Mouse (Mus musculus): Measurements from ENCODE around the gene Hal. TPM values are rescaled to one million over a fixed set of nuclear protein-coding genes. Genes with fewer than 3 reads are reported as not detected.
"Not testable (repeated sequence)": the region's sequence is repeated elsewhere in the genome, so short reads cannot be mapped to it uniquely, and the experiment has no call there.

Hal gene
- polyA plus RNA-seq, 1 experiment from 2014 or later, result 0.29 TPM

- no peak overlapping the region for H3K4me3 ChIP-seq (ENCODE audit: low read depth, low read length)
- 0 out of 2 replicates have a peak, but pooled peaks cover 4% of the 10 kb centered on the region for H3K4me1 ChIP-seq (ENCODE audit: control insufficient read depth, insufficient read depth, low read length)
- WGBS, result 90% methylated on average over 1 of the region's 1 CpGs
- no peaks in the 10 kb centered on the region for H3K27me3 ChIP-seq (ENCODE audit: control insufficient read depth, insufficient read depth, low read length)
- no peak overlapping the region for H3K27ac ChIP-seq (replicated peaks; ENCODE audit: low read depth, low read length)
- H3K9me3 ChIP-seq (ENCODE audit: control insufficient read depth, low read length), result no peaks in the 10 kb centered on the region
- H3K4me2 ChIP-seq (ENCODE audit: low read depth, severe bottlenecking), result no peak overlapping the region
- ATAC-seq (ENCODE audit: insufficient number of reproducible peaks, low FRiP score, low TSS enrichment, low read depth) (no peak), DNase-seq (ENCODE audit: low spot score) (no peak)
- H3K9ac ChIP-seq (ENCODE audit: low read length), result no peak overlapping the region
- no peaks in the 10 kb centered on the region for H3K36me3 ChIP-seq (ENCODE audit: control insufficient read depth, insufficient read depth, low read length)
Observed at GRCm38 (mm10) chr10:93541585-93541984, 53.0 kb downstream of the Hal start.

- Histone ChIP-seq H3K9me3 (ENCODE audit: control insufficient read depth, low read length) (no peaks in the 10 kb centered on the region), H3K36me3 (ENCODE audit: control insufficient read depth, insufficient read depth, low read length) (no peaks in the 10 kb centered on the region), H3K27ac (replicated peaks; ENCODE audit: low read depth, low read length) (no peak overlapping the region), H3K4me2 (ENCODE audit: low read depth, severe bottlenecking) (no peak overlapping the region), H3K4me1 (ENCODE audit: control insufficient read depth, insufficient read depth, low read length) (0 out of 2 replicates have a peak, but pooled peaks cover 4% of the 10 kb centered on the region), H3K9ac (ENCODE audit: low read length) (no peak overlapping the region), H3K4me3 (ENCODE audit: low read depth, low read length) (no peak overlapping the region), H3K27me3 (ENCODE audit: control insufficient read depth, insufficient read depth, low read length) (no peaks in the 10 kb centered on the region)
- WGBS, result 71% methylated on average over 4 of the region's 4 CpGs
- DNase-seq (ENCODE audit: low spot score), result no peak
- no peak for ATAC-seq (ENCODE audit: insufficient number of reproducible peaks, low FRiP score, low TSS enrichment, low read depth)
Observed at GRCm38 (mm10) chr10:93542356-93542755, 53.8 kb downstream of the Hal start.

GRCm38 (mm10) chr10:93543176-93543575 is 54.6 kb downstream of the Hal start:
- DNase-seq (ENCODE audit: low spot score), result no peak
- no peak for ATAC-seq (ENCODE audit: insufficient number of reproducible peaks, low FRiP score, low TSS enrichment, low read depth)

GRCm38 (mm10) chr10:93544172-93544571 is 55.6 kb downstream of the Hal start:
- Histone ChIP-seq H3K27me3 (ENCODE audit: control insufficient read depth, insufficient read depth, low read length) (no peaks in the 10 kb centered on the region), H3K4me1 (ENCODE audit: control insufficient read depth, insufficient read depth, low read length) (0 out of 2 replicates have a peak, but pooled peaks cover 4% of the 10 kb centered on the region), H3K4me2 (ENCODE audit: low read depth, severe bottlenecking) (no peak overlapping the region), H3K9ac (ENCODE audit: low read length) (no peak overlapping the region), H3K4me3 (ENCODE audit: low read depth, low read length) (no peak overlapping the region), H3K27ac (replicated peaks; ENCODE audit: low read depth, low read length) (no peak overlapping the region), H3K9me3 (ENCODE audit: control insufficient read depth, low read length) (no peaks in the 10 kb centered on the region), H3K36me3 (ENCODE audit: control insufficient read depth, insufficient read depth, low read length) (no peaks in the 10 kb centered on the region)
- 76% methylated on average over 5 of the region's 5 CpGs for WGBS
- no peak for DNase-seq (ENCODE audit: low spot score)
- ATAC-seq (ENCODE audit: insufficient number of reproducible peaks, low FRiP score, low TSS enrichment, low read depth), result no peak

More at GRCm38 (mm10) chr10:93543176-93543575, 54.6 kb downstream of the Hal start:
- H3K27me3 ChIP-seq (ENCODE audit: control insufficient read depth, insufficient read depth, low read length), result no peaks in the 10 kb centered on the region
- H3K36me3 ChIP-seq (ENCODE audit: control insufficient read depth, insufficient read depth, low read length), result no peaks in the 10 kb centered on the region
- H3K4me3 ChIP-seq (ENCODE audit: low read depth, low read length), result no peak overlapping the region
- no peak overlapping the region for H3K27ac ChIP-seq (replicated peaks; ENCODE audit: low read depth, low read length)
- H3K4me1 ChIP-seq (ENCODE audit: control insufficient read depth, insufficient read depth, low read length), result 0 out of 2 replicates have a peak, but pooled peaks cover 4% of the 10 kb centered on the region
- no peak overlapping the region for H3K4me2 ChIP-seq (ENCODE audit: low read depth, severe bottlenecking)
- no peaks in the 10 kb centered on the region for H3K9me3 ChIP-seq (ENCODE audit: control insufficient read depth, low read length)
- no peak overlapping the region for H3K9ac ChIP-seq (ENCODE audit: low read length)
- WGBS, result 65% methylated on average over 6 of the region's 6 CpGs

GRCm38 (mm10) chr10:93547741-93548270 is 59.2 kb downstream of the Hal start:
- no peak overlapping the region for H3K27ac ChIP-seq (replicated peaks; ENCODE audit: low read depth, low read length)
- no peak for DNase-seq (ENCODE audit: low spot score)
- WGBS, result 93% methylated on average over 4 of the region's 4 CpGs
- H3K9me3 ChIP-seq (ENCODE audit: control insufficient read depth, low read length), result no peaks in the 10 kb centered on the region
- no peak for ATAC-seq (ENCODE audit: insufficient number of reproducible peaks, low FRiP score, low TSS enrichment, low read depth)
- no peak overlapping the region for H3K9ac ChIP-seq (ENCODE audit: low read length)
- no peaks in the 10 kb centered on the region for H3K27me3 ChIP-seq (ENCODE audit: control insufficient read depth, insufficient read depth, low read length)
- H3K4me1 ChIP-seq (ENCODE audit: control insufficient read depth, insufficient read depth, low read length), result no peaks in the 10 kb centered on the region
- no peaks in the 10 kb centered on the region for H3K36me3 ChIP-seq (ENCODE audit: control insufficient read depth, insufficient read depth, low read length)
- H3K4me2 ChIP-seq (ENCODE audit: low read depth, severe bottlenecking), result no peak overlapping the region
- H3K4me3 ChIP-seq (ENCODE audit: low read depth, low read length), result no peak overlapping the region

GRCm38 (mm10) chr10:93548991-93549390 is 60.4 kb downstream of the Hal start:
- no peaks in the 10 kb centered on the region for H3K36me3 ChIP-seq (ENCODE audit: control insufficient read depth, insufficient read depth, low read length)
- no peak overlapping the region for H3K4me3 ChIP-seq (ENCODE audit: low read depth, low read length)
- H3K27ac ChIP-seq (replicated peaks; ENCODE audit: low read depth, low read length), result no peak overlapping the region
- ATAC-seq (ENCODE audit: insufficient number of reproducible peaks, low FRiP score, low TSS enrichment, low read depth), result no peak
- 12% methylated on average over 7 of the region's 7 CpGs for WGBS
- peak; percentile 86 for DNase-seq (ENCODE audit: low spot score)
- no peaks in the 10 kb centered on the region for H3K9me3 ChIP-seq (ENCODE audit: control insufficient read depth, low read length)
- H3K4me2 ChIP-seq (ENCODE audit: low read depth, severe bottlenecking), result no peak overlapping the region
- H3K4me1 ChIP-seq (ENCODE audit: control insufficient read depth, insufficient read depth, low read length), result no peaks in the 10 kb centered on the region
- H3K27me3 ChIP-seq (ENCODE audit: control insufficient read depth, insufficient read depth, low read length), result no peaks in the 10 kb centered on the region
- no peak overlapping the region for H3K9ac ChIP-seq (ENCODE audit: low read length)

- no peaks in the 10 kb centered on the region for H3K4me1 ChIP-seq (ENCODE audit: control insufficient read depth, insufficient read depth, low read length)
- no peak overlapping the region for H3K27ac ChIP-seq (replicated peaks; ENCODE audit: low read depth, low read length)
- H3K27me3 ChIP-seq (ENCODE audit: control insufficient read depth, insufficient read depth, low read length), result no peaks in the 10 kb centered on the region
- no peaks in the 10 kb centered on the region for H3K36me3 ChIP-seq (ENCODE audit: control insufficient read depth, insufficient read depth, low read length)
- no peak overlapping the region for H3K4me2 ChIP-seq (ENCODE audit: low read depth, severe bottlenecking)
- no peak overlapping the region for H3K4me3 ChIP-seq (ENCODE audit: low read depth, low read length)
- ATAC-seq (ENCODE audit: insufficient number of reproducible peaks, low FRiP score, low TSS enrichment, low read depth) (no peak), DNase-seq (ENCODE audit: low spot score) (no peak)
- 89% methylated on average over 10 of the region's 10 CpGs for WGBS
- H3K9me3 ChIP-seq (ENCODE audit: control insufficient read depth, low read length), result no peaks in the 10 kb centered on the region
- H3K9ac ChIP-seq (ENCODE audit: low read length), result no peak overlapping the region
Observed at GRCm38 (mm10) chr10:93549821-93550220, 61.3 kb downstream of the Hal start.

GRCm38 (mm10) chr10:93552596-93552995 is 64.0 kb downstream of the Hal start:
- Histone ChIP-seq H3K4me2 (ENCODE audit: low read depth, severe bottlenecking) (no peak overlapping the region), H3K36me3 (ENCODE audit: control insufficient read depth, insufficient read depth, low read length) (no peaks in the 10 kb centered on the region), H3K27ac (replicated peaks; ENCODE audit: low read depth, low read length) (no peak overlapping the region), H3K4me1 (ENCODE audit: control insufficient read depth, insufficient read depth, low read length) (no peaks in the 10 kb centered on the region), H3K9ac (ENCODE audit: low read length) (no peak overlapping the region), H3K4me3 (ENCODE audit: low read depth, low read length) (no peak overlapping the region), H3K9me3 (ENCODE audit: control insufficient read depth, low read length) (no peaks in the 10 kb centered on the region), H3K27me3 (ENCODE audit: control insufficient read depth, insufficient read depth, low read length) (no peaks in the 10 kb centered on the region)
- DNase-seq (ENCODE audit: low spot score) (no peak), ATAC-seq (ENCODE audit: insufficient number of reproducible peaks, low FRiP score, low TSS enrichment, low read depth) (no peak)
- WGBS, result 81% methylated on average over 8 of the region's 8 CpGs

- H3K4me2 ChIP-seq (ENCODE audit: low read depth, severe bottlenecking); H3K9ac ChIP-seq (ENCODE audit: low read length); DNase-seq (ENCODE audit: low spot score); H3K4me3 ChIP-seq (ENCODE audit: low read depth, low read length); H3K27me3 ChIP-seq (ENCODE audit: control insufficient read depth, insufficient read depth, low read length); H3K9me3 ChIP-seq (ENCODE audit: control insufficient read depth, low read length); ATAC-seq (ENCODE audit: insufficient number of reproducible peaks, low FRiP score, low TSS enrichment, low read depth); H3K36me3 ChIP-seq (ENCODE audit: control insufficient read depth, insufficient read depth, low read length); H3K4me1 ChIP-seq (ENCODE audit: control insufficient read depth, insufficient read depth, low read length); H3K27ac ChIP-seq (replicated peaks; ENCODE audit: low read depth, low read length): not testable (repeated sequence)
- 78% methylated on average over 2 of the region's 2 CpGs for WGBS
Observed at GRCm38 (mm10) chr10:93557971-93558370, 69.4 kb downstream of the Hal start.
